Mouse (Mus musculus) liver, embryonic 13.5 days (tissue): ENCODE data around the gene Ccdc71. TPM values are rescaled to one million over a fixed set of nuclear protein-coding genes. Genes with fewer than 3 reads are reported as not detected.

Source experiments
- polyA plus RNA-seq: library from polyadenylated mRNA; unstranded; fragments of >200 nt; fragmentation: Nextera tagmentation; extraction: Ambion mirVana; gene quantifications from 2 replicates; pipeline ENCODE4 v1.2.1, GENCODE M21; 2015

Ccdc71 gene
- polyA plus RNA-seq, 1 experiment from 2014 or later, result 23.5 TPM

Other genes with a start within 250 kb of the Ccdc71 start
- 12.7 and 17.8 TPM in 2 replicates for gene Dag1, start 196.6 kb upstream of the Ccdc71 start, polyA plus RNA-seq
- 4.7 and 5.6 TPM in 2 replicates for gene Nicn1, start 170.1 kb upstream of the Ccdc71 start, polyA plus RNA-seq
- gene Amt, start 163.7 kb upstream of the Ccdc71 start, polyA plus RNA-seq, result 14.0 and 14.1 TPM in 2 replicates
- gene Rhoa, start 154.4 kb upstream of the Ccdc71 start, polyA plus RNA-seq, result 235 and 296 TPM in 2 replicates
- gene Tcta, start 154.4 kb upstream of the Ccdc71 start, polyA plus RNA-seq, result 12.7 TPM in 2 replicates
- 6,829 and 6,884 TPM in 2 replicates for gene Gpx1, start 121.6 kb upstream of the Ccdc71 start, polyA plus RNA-seq
- gene Usp4, start 112.7 kb upstream of the Ccdc71 start, polyA plus RNA-seq, result 67.0 and 71.0 TPM in 2 replicates
- 0.47 and 0.68 TPM in 2 replicates for gene 1700102P08Rik, start 67.7 kb upstream of the Ccdc71 start, polyA plus RNA-seq
- 0.30 and 0.35 TPM in 2 replicates for gene Ccdc36, start 32.0 kb upstream of the Ccdc71 start, polyA plus RNA-seq
- not detected in 2 replicates for gene BC048562, start 24.0 kb upstream of the Ccdc71 start, polyA plus RNA-seq
- gene Klhdc8b, start 1.1 kb downstream of the Ccdc71 start, polyA plus RNA-seq, result 12.3 and 12.8 TPM in 2 replicates
- 5.3 and 6.4 TPM in 2 replicates for gene Lamb2, start 19.2 kb downstream of the Ccdc71 start, polyA plus RNA-seq
- 26.0 and 27.0 TPM in 2 replicates for gene Usp19, start 30.1 kb downstream of the Ccdc71 start, polyA plus RNA-seq
- gene Qars, start 47.2 kb downstream of the Ccdc71 start, polyA plus RNA-seq, result 63.1 and 66.1 TPM in 2 replicates
- gene Qrich1, start 56.3 kb downstream of the Ccdc71 start, polyA plus RNA-seq, result 46.2 and 61.1 TPM in 2 replicates
- 153 and 166 TPM in 2 replicates for gene Impdh2, start 99.8 kb downstream of the Ccdc71 start, polyA plus RNA-seq
- gene Ndufaf3, start 106.9 kb downstream of the Ccdc71 start, polyA plus RNA-seq, result 27.5 and 35.5 TPM in 2 replicates
- gene Dalrd3, start 109.4 kb downstream of the Ccdc71 start, polyA plus RNA-seq, result 40.5 and 43.2 TPM in 2 replicates
- 16.4 and 18.3 TPM in 2 replicates for gene Wdr6, start 118.2 kb downstream of the Ccdc71 start, polyA plus RNA-seq
- gene P4htm, start 137.1 kb downstream of the Ccdc71 start, polyA plus RNA-seq, result 0.61 and 0.70 TPM in 2 replicates
- gene Arih2, start 188.9 kb downstream of the Ccdc71 start, polyA plus RNA-seq, result 28.6 and 35.1 TPM in 2 replicates
- gene Slc25a20, start 201.6 kb downstream of the Ccdc71 start, polyA plus RNA-seq, result 25.6 and 26.5 TPM in 2 replicates
- gene Prkar2a, start 228.8 kb downstream of the Ccdc71 start, polyA plus RNA-seq, result 9.5 and 10.6 TPM in 2 replicates